Mouse (Mus musculus) adrenal gland, adult 18-20 months (tissue): Measurements from ENCODE around the gene Hmg20b. TPM values are rescaled to one million over a fixed set of nuclear protein-coding genes. Genes with fewer than 3 reads are reported as not detected.

ENCODE experiments used
- DNase-seq, 2 experiments: peaks; one replicate each; pipeline ENCODE4 v3.0.0; 2021 to 2022; ENCODE audit warnings: low spot score in 2 of 2
- long read RNA-seq, 2 experiments: library from polyadenylated mRNA; stranded (forward); transcript quantifications; one replicate each; pipeline ENCODE4 v2.0.0; 2021
- total RNA-seq, 2 experiments: library from RNA; stranded (reverse); gene quantifications; 1 replicate in 1 of 2; 2 replicates in 1 of 2; pipeline ENCODE4 v1.2.3; 2021

The Hmg20b gene
- 10 to 100 TPM; 86.5 to 92.7 TPM for total RNA-seq
- long read RNA-seq, experiment 1, transcript Hmg20b-203 (10 exons, 1,540 nt) = minor isoform, 7 of 52 reads
- long read RNA-seq, experiment 1, transcript Hmg20b-201 (9 exons, 1,621 nt) = major isoform, 23 of 52 reads
- long read RNA-seq, experiment 1, transcript Hmg20b-202 (10 exons, 1,463 nt) = minor isoform, 6 of 52 reads
- long read RNA-seq, experiment 1, partial matches to known transcripts = 4 of 52 reads
- long read RNA-seq, experiment 1, other reads (novel, unspliced or antisense) = 8 of 52 reads
- long read RNA-seq, experiment 2, transcript Hmg20b-207 (2 exons, 597 nt) = minor isoform, 5 of 111 reads
- long read RNA-seq, experiment 2, transcript Hmg20b-202 (10 exons, 1,463 nt) = minor isoform, 28 of 111 reads
- long read RNA-seq, experiment 2, transcript Hmg20b-203 (10 exons, 1,540 nt) = minor isoform, 6 of 111 reads
- long read RNA-seq, experiment 2, transcript Hmg20b-201 (9 exons, 1,621 nt) = major isoform, 41 of 111 reads
- long read RNA-seq, experiment 2, partial matches to known transcripts = 13 of 111 reads
- long read RNA-seq, experiment 2, other reads (novel, unspliced or antisense) = 14 of 111 reads

- peak; percentile 97 for DNase-seq
Measured at GRCm38 (mm10) chr10:81350351-81351063, at the start of gene Hmg20b. Hmg20b (minus strand) TSS chr10:81350480.

GRCm38 (mm10) chr10:81399798-81400308, 49.6 kb upstream of the Hmg20b start:
- no peak for DNase-seq

GRCm38 (mm10) chr10:81399296-81399695, 49.0 kb upstream of the Hmg20b start:
- DNase-seq = no peak

GRCm38 (mm10) chr10:81396749-81397148, 46.5 kb upstream of the Hmg20b start:
- no peak for DNase-seq

GRCm38 (mm10) chr10:81395865-81396264, 45.6 kb upstream of the Hmg20b start:
- DNase-seq = no peak

- DNase-seq = peak; percentile 64 to 71
Measured at GRCm38 (mm10) chr10:81395127-81395526, 44.8 kb upstream of the Hmg20b start.

- no peak for DNase-seq
Measured at GRCm38 (mm10) chr10:81393456-81394063, 43.3 kb upstream of the Hmg20b start.

- DNase-seq = no peak
Measured at GRCm38 (mm10) chr10:81392781-81393185, 42.5 kb upstream of the Hmg20b start, which contains the start of gene Smim24. Smim24 (plus strand) TSS chr10:81393051.

GRCm38 (mm10) chr10:81392270-81392669, 42.0 kb upstream of the Hmg20b start:
- DNase-seq = no peak

- no peak for DNase-seq
Measured at GRCm38 (mm10) chr10:81390678-81390965, 40.3 kb upstream of the Hmg20b start.

- DNase-seq = peak; percentile 83 to 85
Measured at GRCm38 (mm10) chr10:81389801-81390677, 39.8 kb upstream of the Hmg20b start.

- no peak for DNase-seq
Measured at GRCm38 (mm10) chr10:81389373-81389772, 39.1 kb upstream of the Hmg20b start.

GRCm38 (mm10) chr10:81388505-81389055, 38.3 kb upstream of the Hmg20b start, which contains the start of gene Gm48552:
Gm48552 (plus strand) TSS chr10:81389005.
- DNase-seq = no peak

- no peak for DNase-seq
Measured at GRCm38 (mm10) chr10:81387716-81388115, 37.4 kb upstream of the Hmg20b start.

- DNase-seq = no peak
Measured at GRCm38 (mm10) chr10:81385603-81386306, 35.5 kb upstream of the Hmg20b start.

- DNase-seq = no peak
Measured at GRCm38 (mm10) chr10:81384605-81384982, 34.3 kb upstream of the Hmg20b start.

- DNase-seq = peak; percentile 99
Measured at GRCm38 (mm10) chr10:81383802-81384604, 33.7 kb upstream of the Hmg20b start, which contains the start of the genes Dohh and Gm48551. Dohh (plus strand) TSS chr10:81384428. Gm48551 (plus strand) TSS chr10:81384466.

GRCm38 (mm10) chr10:81382039-81382438, 31.8 kb upstream of the Hmg20b start:
- no peak for DNase-seq
